Mouse (Mus musculus) CH12.LX (cell line): ENCODE results near the gene Tmem178.

Experiments
- CTCF ChIP-seq, 2 experiments: IDR thresholded peaks in 1 of 2; conservative IDR thresholded peaks in 1 of 2; 2 replicates each; pipeline ENCODE4 v1.5.1; 2011 to 2012; ENCODE audit warnings: low read depth in 2 of 2, low read length in 2 of 2, improper control_type of control experiment in 1 of 2, inconsistent platforms in 1 of 2, mild to moderate bottlenecking in 1 of 2, moderate library complexity in 1 of 2
- EP300 ChIP-seq: IDR thresholded peaks from 2 replicates; pipeline ENCODE4 v1.6.1; 2011; ENCODE audit warnings: low read length, improper control_type of control experiment
- ETS1 ChIP-seq: conservative IDR thresholded peaks from 2 replicates; pipeline ENCODE4 v1.6.1; 2012; ENCODE audit warnings: low read depth, mild to moderate bottlenecking, inconsistent platforms, low read length, improper control_type of control experiment, moderate library complexity
- MAX ChIP-seq: IDR thresholded peaks from 2 replicates; pipeline ENCODE4 v1.6.1; 2011; ENCODE audit warnings: low read length, improper control_type of control experiment
- NRF1 ChIP-seq: IDR thresholded peaks from 2 replicates; pipeline ENCODE4 v1.6.1; 2014; ENCODE audit warnings: low read depth, mild to moderate bottlenecking, inconsistent platforms, low read length, improper control_type of control experiment, moderate library complexity
- PAX5 ChIP-seq: IDR thresholded peaks from 2 replicates; pipeline ENCODE4 v1.6.1; 2012; ENCODE audit warnings: low read length, inconsistent platforms, mixed read lengths
- POLR2A ChIP-seq: IDR thresholded peaks from 2 replicates; pipeline ENCODE4 v1.6.1; 2011; ENCODE audit warnings: low read depth, mild to moderate bottlenecking, improper control_type of control experiment, low read length
- RAD21 ChIP-seq: IDR thresholded peaks from 2 replicates; pipeline ENCODE4 v1.6.1; 2011; ENCODE audit warnings: low read depth, mild to moderate bottlenecking, low read length, improper control_type of control experiment, moderate library complexity
- UBTF ChIP-seq: IDR thresholded peaks from 2 replicates; pipeline ENCODE4 v1.6.1; 2012; ENCODE audit warnings: low read depth, mild to moderate bottlenecking, inconsistent platforms, low read length, improper control_type of control experiment, moderate library complexity

DNA sequence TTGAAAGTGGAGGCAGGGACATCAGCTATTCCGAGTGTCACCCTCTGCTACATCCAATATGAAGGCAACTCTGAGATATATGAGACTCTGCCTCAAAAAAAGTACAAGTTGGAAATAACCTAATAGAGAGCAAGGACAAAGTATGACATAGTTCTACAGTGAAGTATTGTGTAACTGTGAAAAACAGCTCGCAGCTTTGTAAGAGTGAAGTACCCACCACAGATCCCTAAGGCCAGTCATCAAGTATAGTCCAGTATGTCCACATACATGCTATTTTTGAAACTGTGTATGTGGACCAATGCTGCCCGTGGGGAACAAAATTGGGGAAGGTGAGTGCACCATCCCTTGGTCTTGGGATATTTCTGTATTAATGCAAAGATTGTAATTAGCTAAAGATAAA is 18.9 kb upstream of the Tmem178 start:
- TF ChIP-seq ETS1 (no peak), CTCF (conservative IDR thresholded peaks at IDR 0.05 in 1 of 2, IDR thresholded peaks at IDR 0.05 in 1 of 2; ENCODE audit: low read depth in 2 of 2, low read length in 2 of 2) (no peak), NRF1 (no peak), POLR2A (no peak), EP300 (no peak), UBTF (no peak), RAD21 (no peak), PAX5 (no peak), MAX (no peak)
